Mouse (Mus musculus): Measurements from ENCODE around the gene Smad3.

Smad3 gene

DNA sequence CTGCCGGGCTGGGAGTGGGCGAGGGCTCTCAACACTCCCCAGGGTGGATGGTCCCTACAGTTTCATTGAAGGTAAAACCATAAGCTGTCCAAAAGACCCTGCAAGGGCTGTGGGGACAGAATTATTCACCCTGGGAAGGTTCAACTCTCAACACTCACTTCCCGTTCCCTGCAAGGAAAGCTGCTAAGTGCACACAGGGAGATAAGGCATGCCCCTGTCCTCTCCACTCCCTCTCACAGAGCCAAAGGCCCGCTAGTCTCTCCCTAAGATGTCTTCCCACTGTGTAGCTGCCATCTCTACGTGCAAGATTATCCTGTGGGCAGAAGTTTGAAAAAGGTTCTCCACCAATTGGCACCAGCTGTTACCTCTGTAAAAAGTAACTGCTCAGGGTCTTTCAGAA lies 60.2 kb downstream of the Smad3 start:
- DNase-seq, result no peak

- DNase-seq, result no peak
Measured at GRCm38 (mm10) chr9:63696463-63697105, 61.2 kb downstream of the Smad3 start.

GRCm38 (mm10) chr9:63691960-63692359 lies 65.8 kb downstream of the Smad3 start:
- no peak for DNase-seq

DNA sequence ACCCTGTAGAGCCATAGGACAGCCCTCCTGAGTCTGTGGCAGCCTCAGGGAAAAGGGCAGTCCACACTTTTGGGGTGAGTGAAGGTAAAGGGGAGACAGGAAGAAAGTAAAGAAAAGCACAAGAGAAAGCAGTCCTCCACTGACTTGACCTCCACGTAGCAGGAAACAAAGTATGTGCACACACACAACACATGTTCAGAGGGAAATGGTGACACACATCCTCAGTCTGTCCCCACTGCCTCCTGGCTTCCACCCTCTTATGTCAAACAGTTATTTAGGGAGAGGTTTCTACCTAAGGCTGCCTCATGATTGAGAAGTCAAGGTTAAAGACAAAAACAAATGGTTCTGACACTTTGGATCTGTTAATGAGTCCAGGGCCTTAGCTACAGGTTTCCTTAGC lies 67.3 kb downstream of the Smad3 start:
- DNase-seq, result no peak

DNA sequence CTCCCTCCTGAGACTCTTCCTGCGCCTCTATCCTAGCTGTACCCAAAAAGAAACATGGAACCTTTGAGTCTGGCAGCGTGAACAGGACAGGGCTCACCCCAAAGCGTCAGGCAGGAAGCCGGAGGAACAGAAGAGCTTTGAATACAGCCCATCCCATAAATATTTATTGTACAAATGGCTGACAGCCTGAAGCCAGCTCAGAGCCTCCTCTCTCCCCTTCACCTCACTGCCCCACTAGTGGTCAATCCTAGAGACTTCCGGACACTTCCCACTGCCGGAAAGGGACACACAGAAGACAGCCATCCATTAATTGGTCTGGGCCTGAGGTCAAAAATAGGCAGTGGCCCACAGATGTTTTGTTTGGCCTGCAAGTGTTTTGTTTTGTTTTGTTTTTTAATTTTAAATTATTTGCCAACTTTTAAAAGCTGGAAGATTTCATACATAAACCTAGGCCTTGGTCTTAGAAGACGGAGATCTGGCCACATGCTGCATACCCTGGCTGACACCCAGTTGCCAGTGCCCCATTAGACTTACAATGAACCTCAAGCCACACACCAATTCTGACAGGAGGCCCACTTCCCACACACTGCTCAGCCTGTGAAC lies 70.3 kb downstream of the Smad3 start:
- DNase-seq, result no peak

- no peak for DNase-seq
Measured at GRCm38 (mm10) chr9:63685352-63685751, 72.4 kb downstream of the Smad3 start.

GRCm38 (mm10) chr9:63684277-63684676 lies 73.5 kb downstream of the Smad3 start:
- no peak for DNase-seq

- no peak for DNase-seq
Measured at GRCm38 (mm10) chr9:63682943-63683342, 74.9 kb downstream of the Smad3 start.

- DNase-seq, result no peak
Measured at GRCm38 (mm10) chr9:63682301-63682700, 75.5 kb downstream of the Smad3 start.

DNA sequence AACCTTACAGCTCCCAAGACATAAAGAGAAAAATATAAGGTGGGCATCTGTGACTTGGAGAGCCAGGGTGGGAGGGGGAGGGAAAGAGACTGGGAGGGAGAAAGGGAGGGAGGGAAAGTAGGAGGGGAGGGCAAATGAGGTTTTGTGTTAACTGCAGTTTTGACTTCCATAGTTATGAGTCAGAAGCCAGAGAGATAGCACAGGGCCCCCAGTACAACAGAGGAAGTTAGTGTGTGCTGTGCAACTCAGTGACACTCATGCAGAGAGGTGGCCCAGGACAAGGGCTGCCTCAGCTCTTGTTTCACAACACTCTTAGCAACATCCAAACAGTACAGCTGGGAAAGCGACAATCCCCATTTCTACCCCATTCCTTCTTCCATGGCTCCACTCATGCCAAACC lies 79.7 kb downstream of the Smad3 start:
- no peak for DNase-seq

- DNase-seq, result no peak
Measured at GRCm38 (mm10) chr9:63677621-63678020, 80.2 kb downstream of the Smad3 start.

DNA sequence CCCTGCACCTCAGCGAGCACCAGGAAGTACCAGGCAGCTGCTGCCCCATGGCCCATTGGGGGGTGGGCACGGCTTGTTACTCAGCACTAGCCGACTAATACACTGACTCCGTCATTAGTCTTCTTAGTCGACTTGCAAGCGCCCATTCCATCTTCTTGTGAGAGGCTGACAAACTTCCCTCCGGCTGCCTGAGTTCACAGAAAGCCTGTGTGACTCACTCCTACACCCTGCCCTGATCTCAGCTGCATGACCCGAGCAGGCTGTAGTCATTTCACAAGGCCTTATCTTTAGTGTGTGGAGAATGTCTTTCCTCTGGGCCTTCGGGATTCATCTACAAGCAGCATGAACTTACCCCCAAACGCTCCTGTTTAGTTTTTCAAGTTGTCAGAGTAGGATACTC lies 83.2 kb downstream of the Smad3 start:
- no peak for DNase-seq

DNA sequence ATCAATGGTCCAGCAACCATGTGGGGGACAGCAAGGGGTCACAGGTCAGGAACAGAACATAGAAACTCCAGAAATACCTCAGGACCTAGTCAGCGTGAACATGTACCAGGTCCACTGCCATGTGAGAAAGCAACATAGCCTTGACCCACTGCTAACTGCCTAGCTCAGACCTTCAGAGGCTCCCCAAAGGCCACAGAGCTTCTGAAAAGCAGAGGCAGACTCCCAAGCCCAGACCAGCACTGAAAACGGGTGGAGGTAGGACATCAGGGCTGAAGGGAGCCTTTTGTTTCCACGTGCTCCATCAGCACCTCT lies 84.3 kb downstream of the Smad3 start:
- DNase-seq, result no peak

GRCm38 (mm10) chr9:63672797-63673493 lies 84.8 kb downstream of the Smad3 start:
- DNase-seq, result no peak

- no peak for DNase-seq
Measured at GRCm38 (mm10) chr9:63669816-63670215, 88.0 kb downstream of the Smad3 start.

DNA sequence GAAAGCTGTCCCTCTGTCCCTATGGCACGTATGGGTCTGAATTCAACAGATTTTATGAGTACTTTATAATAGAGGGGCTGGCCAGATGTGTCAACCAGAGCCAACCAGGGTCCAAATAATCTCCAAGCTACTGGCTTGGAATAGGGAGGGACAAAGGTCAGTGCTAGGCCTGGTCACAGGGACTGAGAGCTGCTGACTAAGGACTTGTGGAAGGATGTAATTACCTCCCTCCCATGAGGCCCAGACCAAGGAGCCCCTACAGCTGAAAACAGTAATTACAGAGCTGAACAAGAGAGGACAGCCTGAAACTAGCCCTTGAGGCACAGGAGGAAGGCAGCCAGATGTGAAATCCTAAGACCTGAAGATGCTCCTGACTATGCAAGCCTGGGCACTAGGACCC lies 89.2 kb downstream of the Smad3 start:
- peak; percentile 78 for DNase-seq

DNA sequence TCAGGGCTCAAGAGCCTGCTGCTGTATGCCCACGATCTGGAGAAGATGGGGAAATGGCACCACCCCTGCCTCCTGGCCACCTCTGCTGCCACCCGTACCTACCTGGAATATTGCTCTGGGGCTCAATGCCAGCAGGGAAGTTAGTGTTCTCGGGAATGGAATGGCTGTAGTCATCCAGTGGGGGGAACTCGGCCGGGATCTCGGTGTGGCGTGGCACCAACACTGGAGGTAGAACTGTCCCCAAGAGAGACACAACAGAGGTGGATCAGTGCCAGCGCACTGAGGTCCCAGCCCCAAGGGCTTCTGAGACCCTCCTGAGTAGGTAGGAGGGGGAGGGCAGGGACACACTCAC lies 90.4 kb downstream of the Smad3 start:
- no peak for DNase-seq

GRCm38 (mm10) chr9:63666612-63667372 lies 91.0 kb downstream of the Smad3 start:
- DNase-seq, result peak; percentile 70

- DNase-seq, result peak; percentile 79
Measured at GRCm38 (mm10) chr9:63664792-63665646, 92.8 kb downstream of the Smad3 start.

GRCm38 (mm10) chr9:63664300-63664745 lies 93.5 kb downstream of the Smad3 start:
- DNase-seq, result peak; percentile 72

DNA sequence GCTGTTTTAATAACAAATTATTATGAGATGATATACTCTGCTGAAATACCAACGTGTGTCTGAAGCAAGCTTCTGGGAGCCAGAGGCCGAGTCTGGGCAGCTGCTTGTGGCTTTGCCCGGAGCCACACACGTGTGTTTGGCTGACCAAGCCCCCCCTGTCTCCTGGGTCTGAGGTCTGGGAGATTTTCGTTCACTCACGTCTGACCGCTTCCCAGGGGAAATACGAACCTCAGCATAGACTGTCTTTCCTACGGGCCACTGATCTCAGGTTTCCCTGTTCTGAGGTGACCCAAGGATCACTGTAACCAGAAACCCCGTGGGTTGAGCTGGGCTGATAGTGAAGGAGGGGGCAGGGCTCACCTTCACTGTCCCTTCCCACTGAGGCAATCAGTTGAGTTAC lies 94.6 kb downstream of the Smad3 start:
- DNase-seq, result no peak

DNA sequence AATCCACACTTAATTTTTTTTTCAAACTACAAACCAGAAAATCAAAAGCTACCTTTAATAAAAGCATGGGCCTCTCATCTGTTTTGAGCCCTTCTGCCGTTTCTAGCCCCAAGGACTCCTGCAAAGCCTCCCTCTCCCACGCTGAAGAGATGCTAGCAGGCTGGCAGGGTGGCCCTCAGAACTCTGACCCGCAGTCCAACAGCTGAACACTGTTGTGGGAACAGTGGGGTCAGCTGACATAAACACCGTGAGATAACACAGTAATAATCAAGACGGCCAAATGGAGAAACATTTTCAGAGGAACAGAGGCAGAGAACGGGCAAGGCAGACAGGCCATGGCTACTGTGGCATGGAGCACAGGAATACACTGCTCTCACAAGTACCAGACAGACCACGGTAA lies 95.0 kb downstream of the Smad3 start:
- peak; percentile 75 for DNase-seq

GRCm38 (mm10) chr9:63660691-63661090 lies 97.1 kb downstream of the Smad3 start:
- DNase-seq, result peak; percentile 80
